Mouse (Mus musculus) CH12.LX (cell line): ENCODE measurements around the gene Megf8.

ENCODE experiments used
- BHLHE40 ChIP-seq: IDR thresholded peaks from 2 replicates; pipeline ENCODE4 v1.6.1; 2011; ENCODE audit warnings: mild to moderate bottlenecking, low read depth, low read length, improper control_type of control experiment
- CTCF ChIP-seq, 2 experiments: IDR thresholded peaks in 1 of 2; conservative IDR thresholded peaks in 1 of 2; 2 replicates each; pipeline ENCODE4 v1.5.1; 2011 to 2012; ENCODE audit warnings: low read depth in 2 of 2, low read length in 2 of 2, improper control_type of control experiment in 1 of 2, inconsistent platforms in 1 of 2, mild to moderate bottlenecking in 1 of 2, moderate library complexity in 1 of 2
- EP300 ChIP-seq: IDR thresholded peaks from 2 replicates; pipeline ENCODE4 v1.6.1; 2011; ENCODE audit warnings: low read length, improper control_type of control experiment
- JUND ChIP-seq: conservative IDR thresholded peaks from 2 replicates; pipeline ENCODE4 v1.6.1; 2011; ENCODE audit warnings: low read depth, low read length, improper control_type of control experiment
- KAT2A ChIP-seq: IDR thresholded peaks from 2 replicates; pipeline ENCODE4 v1.6.1; 2012; ENCODE audit warnings: low read length, improper control_type of control experiment, inconsistent platforms; ENCODE audit not compliant: insufficient replicate concordance
- MAX ChIP-seq: IDR thresholded peaks from 2 replicates; pipeline ENCODE4 v1.6.1; 2011; ENCODE audit warnings: low read length, improper control_type of control experiment
- MXI1 ChIP-seq: IDR thresholded peaks from 2 replicates; pipeline ENCODE4 v1.6.1; 2011; ENCODE audit warnings: mild to moderate bottlenecking, low read depth, low read length, improper control_type of control experiment
- NELFE ChIP-seq: IDR thresholded peaks from 2 replicates; pipeline ENCODE4 v1.6.1; 2011; ENCODE audit warnings: low read depth, low read length, improper control_type of control experiment
- POLR2A ChIP-seq: IDR thresholded peaks from 2 replicates; pipeline ENCODE4 v1.6.1; 2011; ENCODE audit warnings: low read depth, mild to moderate bottlenecking, improper control_type of control experiment, low read length
- POLR2AphosphoS2 ChIP-seq: IDR thresholded peaks from 2 replicates; pipeline ENCODE4 v1.6.1; 2011; ENCODE audit warnings: low read depth, low read length, improper control_type of control experiment
- ZNF384 ChIP-seq: IDR thresholded peaks from 2 replicates; pipeline ENCODE4 v1.6.1; 2012; ENCODE audit warnings: low read depth, low read length, improper control_type of control experiment, inconsistent platforms

- TF ChIP-seq ZNF384: no peak
- no peak for TF ChIP-seq POLR2A
- no peak for TF ChIP-seq MXI1
- TF ChIP-seq BHLHE40: no peak; the same call in 1 of the 2 replicates
- TF ChIP-seq MAX: peak; percentile 26; the same call in 1 of the 2 replicates
- peak; percentile 8; the same call in 1 of the 2 replicates for TF ChIP-seq EP300
- TF ChIP-seq JUND: no peak
- TF ChIP-seq POLR2AphosphoS2: no peak
- no peak for TF ChIP-seq CTCF (conservative IDR thresholded peaks at IDR 0.05 in 1 of 2, IDR thresholded peaks at IDR 0.05 in 1 of 2; ENCODE audit: low read depth in 2 of 2, low read length in 2 of 2)
- TF ChIP-seq NELFE: 0 out of 2 replicates have a peak, but pooled peaks have one; percentile 20
- TF ChIP-seq KAT2A: no peak
These were observed 69.0 kb downstream of the Megf8 start for GRCm38 (mm10) chr7:25385850-25386555.
